Mouse (Mus musculus): ENCODE results near the gene Recql.

Gene Recql

DNA sequence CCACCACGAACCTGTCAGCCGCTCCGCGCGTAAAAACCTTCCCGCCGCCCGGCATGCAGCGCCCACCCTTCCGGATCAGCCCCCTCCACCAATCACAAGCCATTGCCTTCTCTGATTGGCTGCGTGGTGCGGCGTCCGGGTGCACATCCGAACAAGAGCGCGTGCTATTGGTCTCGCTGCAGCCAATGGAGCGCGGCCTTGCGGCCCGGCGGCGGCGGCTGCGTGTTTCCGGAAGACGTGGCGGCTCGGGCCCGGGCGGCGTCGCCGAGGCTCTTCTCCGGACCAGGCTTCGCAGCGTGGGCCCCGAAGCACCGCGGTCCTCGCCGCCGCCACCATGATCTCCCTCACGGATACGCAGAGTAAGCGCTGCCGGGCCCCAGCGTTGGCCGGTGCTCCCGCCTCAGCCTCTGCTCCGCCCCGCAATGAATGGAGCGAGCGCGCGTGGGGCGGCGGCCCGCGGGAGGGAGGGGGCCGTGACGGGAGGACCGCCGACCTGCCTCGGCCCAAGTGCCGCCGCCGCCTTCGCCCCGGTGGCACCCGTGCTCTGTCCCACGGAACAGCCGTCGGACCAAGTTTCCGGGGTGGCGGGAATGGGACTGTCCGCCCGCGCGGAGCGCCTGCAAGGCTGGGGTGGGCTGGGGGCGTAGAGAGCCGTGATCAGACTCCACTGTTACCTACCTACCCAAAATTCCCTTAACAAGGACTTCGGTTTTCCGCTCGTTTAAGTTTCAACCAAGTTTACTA lies at the start of gene Recql, which contains the start of gene Golt1b:
Gene Recql, minus strand, starts transcription at position 77 of the 744 bp plus-strand sequence.
Gene Golt1b, plus strand, starts transcription at position 211 of the 744 bp plus-strand sequence.
- DNase-seq (ENCODE audit: low read depth, low spot score), result peak; percentile 99

- peak; percentile 5 for DNase-seq (ENCODE audit: low read depth, low spot score)
Measured at GRCm38 (mm10) chr6:142429072-142429471, 42.2 kb upstream of the Recql start.

DNA sequence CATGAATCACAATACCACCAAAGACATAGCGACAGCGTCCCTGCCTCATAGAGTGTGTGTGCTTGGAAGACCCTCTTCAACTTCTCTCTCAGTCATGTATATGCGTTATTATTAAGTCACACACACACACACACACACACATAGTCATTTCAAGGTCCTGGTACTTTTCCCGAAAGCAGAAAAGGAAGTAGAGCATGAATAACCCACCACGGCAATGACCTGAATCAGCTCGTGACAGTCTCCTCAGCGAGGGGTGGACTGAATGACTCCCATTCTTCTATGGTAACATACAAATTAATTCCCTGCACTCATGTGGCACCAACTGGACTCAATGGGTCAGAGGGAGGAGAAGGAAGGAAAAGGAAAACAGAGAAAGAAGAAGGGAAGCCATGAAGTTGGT lies 38.1 kb upstream of the Recql start:
- no peak for DNase-seq (ENCODE audit: low read depth, low spot score)

DNA sequence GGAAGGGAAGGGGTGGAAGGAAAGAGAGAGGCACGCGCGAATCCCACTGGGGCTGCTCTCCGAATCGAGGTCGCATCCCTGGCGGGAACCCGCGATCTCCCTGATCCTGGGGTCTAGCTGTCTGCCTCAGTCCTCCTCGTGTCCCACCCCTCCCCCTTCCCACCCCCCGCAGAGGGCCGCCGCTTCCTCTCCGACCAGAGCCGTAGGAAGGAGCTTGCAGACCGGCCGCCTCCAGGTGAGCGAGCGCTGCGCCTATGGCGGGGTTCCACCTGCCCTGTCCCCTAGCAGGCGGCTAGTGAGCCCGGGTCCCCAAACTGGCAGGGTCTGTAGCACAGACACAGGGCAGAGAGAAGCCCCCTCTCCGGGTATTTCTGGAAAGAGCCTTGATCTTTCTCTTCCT lies 27.7 kb upstream of the Recql start:
- no peak for DNase-seq (ENCODE audit: low read depth, low spot score)

DNA sequence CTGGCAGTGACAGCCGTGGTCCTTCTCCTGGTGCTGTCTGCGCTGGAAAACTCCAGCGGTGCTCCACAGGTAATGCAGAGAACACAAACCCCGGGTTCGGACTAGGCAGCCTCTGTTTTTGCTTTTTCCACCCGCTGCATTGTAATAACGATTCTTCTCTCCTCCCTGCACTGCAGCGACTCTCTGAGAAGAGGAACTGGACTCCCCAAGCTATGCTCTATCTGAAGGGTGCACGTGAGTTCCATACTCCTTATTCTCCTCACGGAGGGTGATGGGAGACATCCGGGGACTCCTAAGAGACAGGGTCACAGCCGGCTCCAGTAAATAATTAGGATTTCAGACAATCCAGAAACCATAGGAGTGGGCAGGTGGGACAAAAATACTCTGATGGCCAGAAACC lies 27.0 kb upstream of the Recql start:
- DNase-seq (ENCODE audit: low read depth, low spot score), result no peak

- no peak for DNase-seq (ENCODE audit: low read depth, low spot score)
Measured at GRCm38 (mm10) chr6:142412906-142413491, 26.1 kb upstream of the Recql start, which contains the start of gene Spx. Gene Spx (plus strand): TSS chr6:142413441.

- no peak for DNase-seq (ENCODE audit: low read depth, low spot score)
Measured at GRCm38 (mm10) chr6:142411140-142411539, 24.3 kb upstream of the Recql start.

- DNase-seq (ENCODE audit: low read depth, low spot score), result peak; percentile 48
Measured at GRCm38 (mm10) chr6:142395756-142396155, 8.9 kb upstream of the Recql start.

- DNase-seq (ENCODE audit: low read depth, low spot score), result peak; percentile 57
Measured at GRCm38 (mm10) chr6:142394669-142395068, 7.8 kb upstream of the Recql start.

DNA sequence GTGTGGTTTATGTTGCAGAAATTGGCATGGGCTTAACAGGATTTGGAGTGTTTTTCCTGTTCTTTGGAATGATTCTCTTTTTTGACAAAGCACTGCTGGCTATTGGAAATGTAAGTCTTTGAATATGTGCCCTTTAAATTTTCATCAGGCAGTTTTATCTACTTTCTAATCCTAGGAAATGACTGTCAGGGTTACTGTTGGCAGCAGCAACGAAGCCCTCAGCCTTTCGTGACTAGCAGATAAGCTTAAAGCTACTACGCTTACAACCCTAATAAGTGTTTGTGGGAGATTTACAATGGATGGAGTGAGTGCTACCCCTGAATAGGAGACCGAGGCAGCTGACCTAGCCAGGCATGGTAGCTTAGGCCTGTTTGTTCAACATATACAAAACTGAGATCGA lies 5.4 kb upstream of the Recql start:
- no peak for DNase-seq (ENCODE audit: low read depth, low spot score)

DNA sequence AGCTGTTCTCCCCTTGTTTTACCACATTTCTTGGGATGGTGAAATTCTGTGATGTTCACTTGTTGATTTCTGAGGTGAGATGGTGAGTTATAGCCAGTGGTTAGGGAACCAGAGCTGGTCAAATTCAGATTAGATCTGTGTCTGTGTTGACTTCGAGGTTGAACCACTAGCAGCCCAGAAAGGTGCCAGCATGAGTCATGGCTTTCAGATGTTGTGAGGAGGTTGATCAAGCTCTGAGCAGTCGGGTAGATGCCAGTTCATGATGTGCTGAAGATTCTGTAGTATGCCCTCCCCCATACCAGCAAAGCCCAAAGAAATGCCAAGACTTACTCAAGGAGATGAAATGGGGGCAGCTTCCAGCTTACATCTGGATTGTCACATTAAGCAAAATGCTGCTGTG lies 2.2 kb upstream of the Recql start:
- DNase-seq (ENCODE audit: low read depth, low spot score), result peak; percentile 53

- DNase-seq (ENCODE audit: low read depth, low spot score), result no peak
Measured at GRCm38 (mm10) chr6:142387755-142388271, 926 bp upstream of the Recql start.

- DNase-seq (ENCODE audit: low read depth, low spot score), result no peak
Measured at GRCm38 (mm10) chr6:142386285-142387010, 439 bp downstream of the Recql start.

- no peak for DNase-seq (ENCODE audit: low read depth, low spot score)
Measured at GRCm38 (mm10) chr6:142384521-142384920, 2.4 kb downstream of the Recql start.

GRCm38 (mm10) chr6:142381615-142382014 lies 5.3 kb downstream of the Recql start:
- no peak for DNase-seq (ENCODE audit: low read depth, low spot score)

DNA sequence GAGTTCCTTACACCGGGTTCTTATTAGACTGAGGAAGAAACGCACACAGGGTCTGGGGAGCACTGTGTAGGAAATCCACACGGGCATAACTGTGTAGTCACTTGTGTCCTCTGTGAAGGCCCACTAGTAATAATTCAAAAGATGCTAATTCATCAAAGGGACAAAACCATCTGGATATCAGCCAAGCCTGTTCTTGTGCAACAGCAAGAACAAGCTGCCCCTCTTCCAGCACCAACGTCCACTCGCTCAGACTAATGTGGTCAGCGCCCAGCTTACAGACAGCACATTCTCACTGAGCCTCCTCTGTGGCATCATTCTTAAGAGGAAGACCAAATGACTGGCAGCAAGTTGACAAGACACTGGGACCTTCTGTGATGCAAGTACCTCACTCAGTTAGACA lies 6.9 kb downstream of the Recql start:
- no peak for DNase-seq (ENCODE audit: low read depth, low spot score)

DNA sequence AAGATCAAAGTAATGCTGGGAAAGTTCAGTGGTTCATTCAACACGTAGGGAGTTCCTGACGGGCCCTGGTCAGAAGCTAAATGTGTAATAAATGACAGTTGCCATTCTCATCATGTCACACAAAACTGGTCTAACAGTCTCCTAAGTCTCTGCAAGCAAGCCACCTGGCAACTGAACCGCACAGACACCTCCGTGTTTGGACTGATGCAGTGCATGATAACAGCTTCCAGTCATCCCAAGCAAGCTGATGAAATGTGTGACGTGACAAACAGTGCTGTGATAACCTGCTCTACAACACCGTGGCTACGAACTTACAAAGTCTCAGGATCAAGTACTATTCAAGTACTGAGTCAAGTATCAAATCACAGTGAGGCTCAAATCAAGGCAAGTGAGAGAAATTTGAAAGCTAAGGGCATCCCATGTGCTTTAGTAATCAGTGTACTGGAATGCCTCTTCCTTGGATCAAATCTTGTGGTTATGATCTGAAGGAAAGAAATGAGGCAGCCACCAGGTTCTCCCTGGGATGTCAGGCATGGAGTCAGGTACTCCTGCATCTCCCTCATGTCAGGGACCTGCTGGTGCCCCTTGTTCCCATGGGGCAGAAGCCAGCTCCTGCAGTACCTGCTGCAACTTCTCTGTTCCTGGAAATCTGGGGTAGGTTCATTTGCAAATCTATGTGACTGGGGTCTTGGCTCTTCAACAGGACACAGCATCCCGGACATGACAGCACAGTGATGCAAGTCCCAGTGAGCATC lies 8.1 kb downstream of the Recql start:
- DNase-seq (ENCODE audit: low read depth, low spot score), result no peak

- no peak for DNase-seq (ENCODE audit: low read depth, low spot score)
Measured at GRCm38 (mm10) chr6:142377081-142377480, 9.8 kb downstream of the Recql start.

GRCm38 (mm10) chr6:142369568-142369967 lies 17.3 kb downstream of the Recql start:
- no peak for DNase-seq (ENCODE audit: low read depth, low spot score)

DNA sequence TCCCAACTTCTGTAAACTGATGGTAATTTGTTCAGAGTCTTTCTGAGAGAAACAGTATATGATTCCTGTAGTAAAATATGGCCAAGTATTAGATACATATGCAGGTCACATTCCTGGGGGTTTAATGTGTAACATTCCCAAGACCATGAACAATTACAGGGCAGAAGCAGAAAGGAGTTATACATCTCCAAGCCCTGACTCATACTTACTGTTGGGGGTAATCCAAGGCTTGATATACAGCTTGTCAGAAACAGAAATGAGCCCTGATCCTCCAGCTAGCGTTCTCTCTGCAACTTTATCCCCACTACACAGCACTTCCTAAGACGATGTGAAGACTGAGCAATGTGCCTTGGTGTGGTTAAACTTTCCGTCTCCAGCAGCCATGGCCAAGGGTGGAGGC lies 19.3 kb downstream of the Recql start:
- no peak for DNase-seq (ENCODE audit: low read depth, low spot score)

GRCm38 (mm10) chr6:142366473-142367018 lies 20.3 kb downstream of the Recql start:
- no peak for DNase-seq (ENCODE audit: low read depth, low spot score)

Data from brain, adult 2 months (tissue).